Mouse (Mus musculus) frontal cortex, adult (tissue): ENCODE data around the gene Colgalt2.
A peak's percentile ranks its signal among the peaks of the same experiment; 100 is the strongest.
"Not testable (repeated sequence)": the region's sequence is repeated elsewhere in the genome, so short reads cannot be mapped to it uniquely, and the experiment has no call there.

ENCODE experiments used
- ATAC-seq: cut with Nextera tagmentation; 2 replicates; pipeline ENCODE4 v1.9.2; 2017; ENCODE audit warnings: mild to moderate bottlenecking, moderate library complexity, mixed read lengths; ENCODE audit not compliant: low TSS enrichment

The Colgalt2 gene

GRCm38 (mm10) chr1:152416306-152416904 is 16.8 kb downstream of the Colgalt2 start:
- no peak for ATAC-seq

DNA sequence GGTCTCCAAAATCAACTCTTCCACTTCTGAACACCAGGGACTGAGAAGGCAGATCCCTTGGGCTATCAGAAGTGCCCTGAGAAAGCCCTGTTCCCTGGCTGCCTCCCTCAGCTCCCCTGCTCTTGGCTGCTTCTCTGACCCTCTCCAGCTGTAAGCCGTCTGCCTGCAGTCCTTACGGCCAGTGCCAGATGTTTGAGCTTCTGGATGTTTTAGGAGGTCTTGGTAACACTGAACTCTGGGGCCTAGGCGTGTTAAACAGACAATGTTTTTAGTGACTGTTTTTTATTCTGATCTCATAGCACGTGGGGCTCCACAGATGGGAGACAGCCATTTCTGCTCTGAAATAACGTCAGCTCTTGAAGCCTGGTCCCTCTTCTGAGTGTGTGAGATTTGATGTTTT is 18.0 kb downstream of the Colgalt2 start:
- no peak for ATAC-seq

DNA sequence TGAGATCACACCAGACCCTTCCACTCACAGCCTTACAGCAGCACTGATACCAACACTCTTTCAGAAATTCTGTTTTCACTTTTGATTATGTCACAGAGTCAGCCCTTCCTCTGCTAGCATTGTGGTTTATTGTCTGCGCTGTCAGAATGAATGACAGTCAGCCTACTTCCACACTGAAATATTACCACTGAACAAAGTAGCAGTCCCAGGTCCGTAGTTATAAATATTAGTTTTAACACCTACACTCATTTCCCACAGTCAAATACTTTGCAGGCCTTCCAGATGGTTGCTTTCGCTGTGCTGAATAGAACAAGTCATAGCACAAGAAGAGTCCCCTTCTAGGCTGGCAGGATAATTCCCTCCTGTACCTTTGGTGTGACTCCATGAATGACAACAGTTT is 22.7 kb downstream of the Colgalt2 start:
- ATAC-seq = no peak

GRCm38 (mm10) chr1:152423052-152423451 is 23.4 kb downstream of the Colgalt2 start:
- no peak for ATAC-seq

- ATAC-seq = no peak
These were observed 28.4 kb downstream of the Colgalt2 start for GRCm38 (mm10) chr1:152427912-152428581.

DNA sequence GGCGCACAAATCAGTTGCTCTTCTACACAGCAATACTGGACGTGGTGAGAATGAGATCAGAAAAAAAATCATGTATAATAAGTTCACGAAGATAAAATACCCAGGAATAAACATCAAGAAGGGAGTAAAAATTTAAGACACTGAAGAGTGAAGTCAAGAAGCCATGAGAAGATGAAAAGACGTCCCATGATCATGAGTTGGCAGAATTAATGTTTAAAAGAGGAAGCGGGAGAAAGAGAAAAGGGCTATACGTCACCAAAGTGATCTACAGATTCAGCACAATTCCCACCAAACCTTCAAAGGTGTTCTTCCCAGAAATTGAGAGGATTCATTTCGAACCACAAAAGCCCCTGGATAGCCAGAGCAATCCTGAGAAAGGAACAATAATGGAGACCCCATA is 30.2 kb downstream of the Colgalt2 start:
- no peak for ATAC-seq

DNA sequence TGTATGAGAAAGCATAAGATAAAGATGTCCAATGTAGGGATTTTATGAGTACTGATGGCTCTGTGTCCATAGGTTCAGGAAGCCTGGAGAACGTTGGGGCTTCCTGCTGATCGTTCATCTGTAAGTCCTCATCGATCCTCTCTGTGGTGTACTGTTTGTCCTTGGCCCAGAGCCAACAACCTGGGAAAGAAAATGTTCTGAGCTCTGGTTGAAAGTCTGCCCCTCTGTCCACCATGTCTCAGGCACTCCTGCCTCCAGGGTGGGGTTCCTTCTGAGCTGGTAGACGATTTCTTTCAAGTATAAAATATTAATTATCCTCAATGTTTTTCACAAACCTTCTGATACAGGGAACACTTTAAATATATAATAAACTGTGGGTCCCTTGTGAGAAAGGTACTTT is 34.5 kb downstream of the Colgalt2 start:
- no peak for ATAC-seq

GRCm38 (mm10) chr1:152437518-152437917 is 37.9 kb downstream of the Colgalt2 start:
- ATAC-seq = not testable (repeated sequence)

GRCm38 (mm10) chr1:152439408-152439807 is 39.8 kb downstream of the Colgalt2 start:
- ATAC-seq = peak; percentile 62; the same call in 1 of the 2 replicates

DNA sequence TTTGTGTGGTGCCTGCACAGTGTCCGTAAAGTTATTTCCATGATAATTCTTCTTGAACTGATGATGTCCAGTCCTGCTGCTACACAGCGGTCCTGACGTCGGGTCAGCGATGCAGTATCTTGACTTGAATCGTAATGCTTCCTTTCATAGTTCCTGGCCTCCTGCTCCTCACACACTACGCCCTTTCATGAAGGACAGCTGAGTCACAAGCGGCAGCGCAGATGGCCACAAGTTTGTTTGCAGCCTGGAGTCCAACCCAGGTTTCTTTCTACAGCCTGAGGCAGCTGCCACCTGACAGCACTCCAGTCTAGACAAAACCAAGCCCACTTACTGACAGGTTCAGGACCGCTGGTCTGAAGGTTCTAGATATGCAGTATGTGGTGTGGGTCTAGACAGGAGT is 40.2 kb downstream of the Colgalt2 start:
- ATAC-seq = peak; percentile 65

GRCm38 (mm10) chr1:152444630-152445029 is 45.0 kb downstream of the Colgalt2 start:
- ATAC-seq = no peak

- no peak for ATAC-seq
These were observed 46.3 kb downstream of the Colgalt2 start for GRCm38 (mm10) chr1:152445925-152446324.

DNA sequence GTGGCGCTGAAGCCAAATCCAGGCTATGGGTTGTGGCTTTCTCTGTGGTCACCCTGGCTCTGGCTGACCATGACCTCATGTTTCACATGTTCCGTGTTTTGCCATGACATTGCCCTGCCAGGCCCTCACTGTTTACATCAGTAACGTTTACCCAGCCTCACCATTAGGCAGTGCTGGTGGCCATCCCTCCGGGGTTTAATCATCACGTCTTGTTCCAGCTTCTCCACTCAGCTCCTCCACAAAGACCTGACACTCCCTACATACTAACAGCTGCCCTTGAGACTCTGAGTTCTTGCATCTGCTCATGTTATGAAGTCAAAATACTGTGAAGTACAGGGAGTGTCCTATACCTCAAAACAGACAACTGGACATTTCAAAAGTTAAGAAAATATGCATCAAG is 54.9 kb downstream of the Colgalt2 start:
- ATAC-seq = no peak

DNA sequence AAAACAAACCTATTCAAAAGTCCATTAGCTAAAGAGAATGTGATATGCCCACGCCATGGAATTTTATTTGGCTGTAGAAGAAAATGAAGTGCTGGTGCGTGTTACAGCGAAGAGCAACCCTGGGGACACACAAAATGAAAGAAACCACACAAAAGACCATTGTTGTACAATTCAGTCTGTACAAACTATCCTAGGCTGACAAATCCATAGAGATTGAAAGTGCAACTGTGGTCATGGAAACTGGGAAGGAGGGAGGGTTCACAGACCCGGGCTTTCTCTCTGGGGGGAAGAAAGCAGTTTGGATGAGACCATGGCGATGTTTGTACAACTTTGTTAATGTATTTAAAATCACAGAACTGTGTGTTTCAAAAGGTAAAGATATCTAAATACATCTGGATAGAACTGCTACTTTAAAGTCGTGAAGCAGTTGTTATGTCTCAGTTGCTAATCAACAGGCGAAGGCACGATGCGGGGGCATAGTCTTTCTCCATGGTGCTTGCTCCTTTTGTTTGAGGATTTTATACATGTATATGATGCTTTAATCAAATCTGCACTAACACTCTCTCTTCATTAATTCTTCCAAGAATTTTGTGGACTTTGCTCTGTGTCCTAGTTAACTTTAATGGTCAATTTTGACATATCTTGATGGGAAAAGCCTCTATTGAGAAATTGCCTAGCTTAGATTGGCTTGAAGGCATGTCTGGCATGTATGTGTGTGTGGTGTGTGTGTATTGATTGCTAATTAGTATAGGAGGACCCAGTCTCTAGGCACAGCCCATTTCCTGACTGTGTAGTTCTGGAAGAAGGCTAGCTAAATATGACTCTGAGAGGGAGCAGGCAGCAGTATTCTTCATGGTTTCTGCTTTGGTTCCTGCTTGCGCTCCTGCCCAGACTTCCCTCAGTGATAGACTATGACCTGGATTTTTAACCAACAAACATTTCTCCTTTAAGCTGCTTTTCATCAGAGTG is 55.9 kb downstream of the Colgalt2 start:
- ATAC-seq = no peak

DNA sequence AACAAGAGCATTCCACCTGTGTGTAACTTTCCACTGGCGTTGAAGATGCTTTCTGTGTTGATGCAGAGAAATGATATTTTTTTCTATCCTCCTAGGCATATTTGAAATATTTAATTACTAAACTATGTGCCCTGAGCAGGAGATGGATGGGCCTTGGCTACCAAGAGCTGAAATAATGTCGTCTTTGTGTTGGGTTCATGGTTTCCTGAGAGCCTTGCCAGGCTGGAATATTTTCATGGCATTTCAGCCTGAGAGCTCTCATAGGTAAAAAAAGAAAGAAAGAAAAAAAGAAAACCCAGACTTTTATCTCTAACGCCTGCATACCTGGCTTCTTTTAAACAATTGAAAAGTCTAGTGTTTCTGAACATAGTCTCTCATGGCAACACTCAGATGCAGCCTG is 56.6 kb downstream of the Colgalt2 start:
- no peak for ATAC-seq

GRCm38 (mm10) chr1:152457596-152457995 is 58.0 kb downstream of the Colgalt2 start:
- ATAC-seq = no peak

DNA sequence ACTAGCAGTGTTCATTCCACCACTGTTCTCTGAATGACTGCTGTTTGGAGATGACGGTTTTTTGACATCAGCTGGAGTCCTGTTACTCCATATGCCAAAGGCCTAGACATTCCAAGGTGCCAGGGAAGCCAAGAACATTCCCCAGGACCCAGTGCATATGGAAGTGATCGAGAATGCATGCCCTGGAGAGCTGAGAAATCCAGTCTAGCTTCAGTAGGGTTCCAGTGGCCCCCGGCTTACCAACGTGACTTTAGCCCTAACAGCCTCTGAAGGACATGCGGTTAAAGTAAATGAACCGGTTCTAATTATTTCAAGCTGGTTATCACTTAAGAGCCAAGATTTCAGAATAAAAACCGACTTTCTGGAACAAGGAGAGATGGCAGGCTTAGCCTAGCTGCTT is 59.4 kb downstream of the Colgalt2 start:
- no peak for ATAC-seq

DNA sequence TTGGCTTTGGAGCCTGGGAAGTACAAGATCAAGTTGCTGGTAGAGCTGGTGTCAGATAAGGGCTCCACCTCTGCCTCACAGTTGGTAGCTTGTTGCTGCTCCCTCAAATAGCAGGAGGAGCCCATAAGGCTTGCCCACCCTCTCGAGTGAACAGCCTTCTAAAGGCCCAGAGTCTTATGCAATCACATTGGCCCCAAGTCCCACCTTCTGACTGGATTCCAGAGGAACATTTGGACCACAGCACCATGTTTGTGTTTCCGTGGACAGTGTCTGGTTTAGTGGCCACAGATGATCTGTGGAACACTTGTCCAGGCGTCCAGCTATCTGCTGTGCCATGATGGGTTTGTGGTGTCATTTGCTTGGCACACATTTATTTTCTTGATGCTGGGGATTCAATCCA is 61.3 kb downstream of the Colgalt2 start:
- no peak for ATAC-seq

GRCm38 (mm10) chr1:152461814-152462213 is 62.2 kb downstream of the Colgalt2 start:
- ATAC-seq = no peak; the same call in 1 of the 2 replicates

GRCm38 (mm10) chr1:152462348-152462747 is 62.7 kb downstream of the Colgalt2 start:
- ATAC-seq = no peak

DNA sequence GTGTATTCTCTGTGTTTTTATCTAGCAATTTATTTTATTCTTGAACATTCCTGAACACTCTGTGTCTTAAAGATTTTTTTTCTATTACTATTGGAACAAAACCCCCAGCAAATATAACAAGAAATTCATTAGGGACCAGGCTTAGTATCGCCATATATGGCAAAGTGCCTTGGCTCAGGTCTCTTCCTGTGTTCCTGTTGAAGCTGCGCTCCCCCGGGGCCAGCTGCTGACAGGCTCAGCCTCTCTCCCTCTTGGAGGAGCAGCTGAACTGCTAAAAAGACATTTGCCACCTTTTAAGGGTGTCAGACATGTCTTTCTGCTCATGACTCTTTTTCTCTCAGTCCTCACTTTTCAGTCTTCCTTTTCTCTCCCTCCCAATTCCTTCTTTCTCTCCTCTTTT is 66.7 kb downstream of the Colgalt2 start:
- ATAC-seq = no peak

DNA sequence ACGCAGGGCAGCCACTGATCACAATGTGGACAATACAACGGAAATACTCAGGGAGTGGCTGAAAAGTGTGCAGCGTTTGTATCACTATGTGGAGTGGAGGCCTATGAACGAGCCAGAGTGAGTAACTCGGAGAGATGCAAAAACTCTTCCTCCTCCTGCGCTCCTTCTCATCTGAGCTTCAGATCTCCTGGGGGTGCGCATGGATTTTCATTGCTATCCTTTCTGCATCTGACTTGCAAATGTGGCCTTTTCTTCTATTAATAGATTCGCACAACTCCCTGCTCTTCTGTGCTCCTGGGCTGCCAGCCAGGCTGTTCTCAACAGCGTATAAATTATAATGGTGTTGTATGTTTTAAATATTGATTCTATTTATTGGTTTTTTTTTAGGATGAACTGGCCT is 68.8 kb downstream of the Colgalt2 start:
- peak; percentile 91 for ATAC-seq

GRCm38 (mm10) chr1:152476126-152476525 is 76.5 kb downstream of the Colgalt2 start:
- ATAC-seq = no peak; the same call in 1 of the 2 replicates
